Mouse (Mus musculus) layer of hippocampus, adult 6 months (tissue): Measurements from ENCODE around the gene Zdhhc11. TPM values are rescaled to one million over a fixed set of nuclear protein-coding genes. Genes with fewer than 3 reads are reported as not detected.

ENCODE experiments used
- long read RNA-seq, 2 experiments: library from polyadenylated mRNA; unstranded; transcript quantifications; one replicate each; pipeline ENCODE4 v2.0.0; 2019 to 2020
- microRNA-seq: library from miRNA; unstranded; fragments of <30 nt; microRNA quantifications from one replicate; pipeline ENCODE4 v1.2.0, GENCODE M21; 2020
- polyA plus RNA-seq: library from polyadenylated mRNA; unstranded; fragments of <200 nt; fragmentation: Nextera tagmentation; gene quantifications from 2 replicates; pipeline ENCODE4 v1.2.3, GENCODE M21; 2021

The Zdhhc11 gene
- polyA plus RNA-seq = not detected in 2 replicates
- long read RNA-seq, experiment 1 = 0 reads
- long read RNA-seq, experiment 2 = 0 reads

GRCm38 (mm10) chr13:73963551-73963950, at the start of gene Zdhhc11:
TSS of gene Zdhhc11 (plus strand) at chr13:73963851.

GRCm38 (mm10) chr13:73937321-73938176, 26.1 kb upstream of the Zdhhc11 start, which contains the start of the genes Trip13 and Brd9:
TSS of gene Trip13 (minus strand) at chr13:73937784.
TSS of gene Brd9 (plus strand) at chr13:73937811.

GRCm38 (mm10) chr13:74008948-74009718, 45.5 kb downstream of the Zdhhc11 start, which contains the start of gene Tppp:
TSS of gene Tppp (plus strand) at chr13:74009407.

Small RNAs within 50 kb of the gene (microRNA-seq; reads per million reads assigned to microRNA genes)
- gene Gm25197 = not detected

Other genes starting within 250 kb of the Zdhhc11 start
- 1.4 and 2.1 TPM in 2 replicates for gene Slc12a7, start 230.8 kb upstream of the Zdhhc11 start, polyA plus RNA-seq
- 3.2 and 3.8 TPM in 2 replicates for gene Nkd2, start 116.2 kb upstream of the Zdhhc11 start, polyA plus RNA-seq
- 0.55 and 1.2 TPM in 2 replicates for gene Trip13, start 26.1 kb upstream of the Zdhhc11 start, polyA plus RNA-seq
- gene Brd9, start 26.0 kb upstream of the Zdhhc11 start, polyA plus RNA-seq = 48.2 and 51.1 TPM in 2 replicates
- 83.0 and 93.5 TPM in 2 replicates for gene Tppp, start 45.6 kb downstream of the Zdhhc11 start, polyA plus RNA-seq
- gene Cep72, start 98.4 kb downstream of the Zdhhc11 start, polyA plus RNA-seq = 0.74 and 0.99 TPM in 2 replicates
- gene Slc9a3, start 157.6 kb downstream of the Zdhhc11 start, polyA plus RNA-seq = 0.10 and 0.52 TPM in 2 replicates
- gene Exoc3, start 244.9 kb downstream of the Zdhhc11 start, polyA plus RNA-seq = 24.7 and 31.7 TPM in 2 replicates